Mouse (Mus musculus): Measurements from ENCODE around the gene H2al3.

H2al3 gene

GRCm38 (mm10) chrX:9849403-9849802 lies at the start of gene H2al3:
Gene H2al3 (plus strand): TSS chrX:9849703.
- no peak for DNase-seq

GRCm38 (mm10) chrX:9810101-9810500 lies 39.4 kb upstream of the H2al3 start:
- no peak for DNase-seq

DNA sequence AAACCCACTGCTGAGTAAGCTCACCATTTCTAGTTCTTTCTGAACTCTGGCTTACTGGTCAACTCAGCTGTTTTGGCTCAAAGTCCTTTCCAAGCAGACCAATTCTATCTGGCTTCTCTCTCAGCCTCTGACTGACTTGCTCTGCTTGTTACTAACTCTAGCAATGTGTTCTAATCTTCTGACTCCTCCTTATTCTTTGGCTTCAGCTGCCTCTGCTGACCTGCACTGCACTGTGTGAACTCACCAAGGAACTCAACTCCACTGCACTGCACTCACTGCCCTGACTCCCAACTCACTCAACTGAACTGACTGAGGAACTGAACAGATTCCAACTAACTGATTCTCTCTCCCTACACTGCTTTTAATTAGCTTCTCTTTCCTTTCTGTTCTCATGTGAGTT lies 37.0 kb upstream of the H2al3 start:
- no peak for DNase-seq

- no peak for DNase-seq
These were observed 14.7 kb upstream of the H2al3 start for GRCm38 (mm10) chrX:9834779-9835178.

GRCm38 (mm10) chrX:9846628-9847027 lies 2.9 kb upstream of the H2al3 start, which contains the start of gene Hypm:
Gene Hypm (plus strand): TSS chrX:9846928.
- DNase-seq: no peak

DNA sequence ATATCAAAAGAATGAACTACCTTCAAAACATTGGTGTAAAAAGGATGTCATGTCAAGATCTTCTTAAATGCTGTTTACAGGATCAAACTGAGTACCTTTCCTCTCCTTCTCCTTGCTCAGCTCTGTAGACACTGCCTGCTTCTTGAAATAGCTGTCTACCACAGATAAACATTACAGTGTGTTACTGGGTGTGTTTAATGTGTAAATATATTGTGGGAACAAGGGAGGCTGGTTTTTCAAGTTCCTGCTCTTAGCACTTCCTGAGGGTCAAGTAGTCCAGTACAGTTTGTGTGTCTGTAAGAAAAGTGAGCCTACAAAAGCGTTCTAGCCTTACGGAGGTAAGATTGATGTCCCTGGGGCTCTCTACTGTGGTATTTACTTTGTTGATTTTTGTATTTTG lies 12.4 kb downstream of the H2al3 start:
- DNase-seq: no peak

DNA sequence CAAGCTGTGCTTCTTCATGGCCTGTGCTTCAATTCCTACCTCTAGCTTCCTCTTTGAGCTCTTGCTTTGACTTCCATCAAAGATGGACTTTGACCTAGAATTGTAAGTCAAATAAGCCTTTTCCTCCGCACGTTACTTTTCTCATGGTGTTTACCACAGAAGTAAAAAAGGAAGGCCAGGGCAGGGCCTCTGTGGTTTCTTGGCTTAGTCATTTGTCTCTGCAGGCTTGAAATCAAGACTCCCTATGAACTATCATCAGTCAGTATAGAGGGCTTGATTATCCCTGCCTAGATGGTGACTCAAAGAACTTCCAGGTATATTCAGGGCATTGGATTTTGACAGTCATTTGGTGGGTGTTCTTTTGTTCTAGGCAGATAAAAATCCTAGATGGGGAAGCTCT lies 26.0 kb downstream of the H2al3 start:
- no peak for DNase-seq

DNA sequence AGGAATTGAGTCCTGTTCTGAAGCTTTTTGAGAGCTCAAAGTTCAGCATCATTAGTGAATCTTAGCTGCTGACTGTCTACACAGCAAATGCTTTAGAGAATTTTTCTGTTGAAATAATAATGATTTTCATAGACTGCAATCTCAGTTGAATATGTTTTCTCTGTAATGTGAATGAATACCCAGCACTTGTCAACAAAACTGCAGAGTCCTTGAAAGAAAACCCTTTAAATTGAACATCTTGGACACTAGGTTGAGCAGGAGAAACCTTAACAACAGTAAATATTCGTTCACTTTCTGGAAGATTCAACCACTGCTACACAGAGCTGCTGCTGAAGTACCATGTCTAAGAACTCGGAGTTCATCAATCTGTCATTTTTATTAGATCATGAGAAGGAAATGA lies 35.8 kb downstream of the H2al3 start, which contains the start of gene Sytl5:
Gene Sytl5 (plus strand): TSS at position 301 of the 400 bp plus-strand sequence.
- DNase-seq: no peak
